Mouse (Mus musculus): ENCODE data around the gene Nbea. TPM values are rescaled to one million over a fixed set of nuclear protein-coding genes. Genes with fewer than 3 reads are reported as not detected.
"Not testable (repeated sequence)": the region's sequence is repeated elsewhere in the genome, so short reads cannot be mapped to it uniquely, and the experiment has no call there.

Nbea gene
- polyA plus RNA-seq, 1 experiment: 3.6 TPM

DNA sequence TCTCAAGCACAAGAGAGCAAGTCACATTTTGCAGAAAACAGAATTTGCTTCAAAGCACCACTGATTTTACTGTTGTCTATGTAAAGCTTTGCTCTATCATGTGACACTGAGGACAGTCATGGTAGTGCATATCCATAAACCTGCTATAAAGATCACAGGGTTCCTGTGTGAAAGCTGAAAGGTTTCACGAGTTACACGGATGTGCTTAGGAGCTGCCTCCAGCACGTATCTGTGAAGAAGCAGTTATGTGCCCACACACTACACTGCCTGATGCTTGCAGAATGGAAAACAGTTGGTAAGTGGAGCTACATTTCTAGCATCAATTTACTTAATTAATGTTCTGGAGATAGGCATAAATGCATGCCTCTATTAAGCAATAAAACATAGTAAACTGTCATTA lies 172.4 kb downstream of the Nbea start:
- Histone ChIP-seq H3K4me2 (ENCODE audit: low read depth) (no peak overlapping the region), H3ac (ENCODE audit: control insufficient read depth, insufficient read length) (no peak overlapping the region), H3K27me3 (ENCODE audit: control insufficient read depth, insufficient read depth, insufficient read length) (no peaks in the 10 kb centered on the region), H3K36me3 (ENCODE audit: control insufficient read depth, insufficient read depth) (peaks cover 6% of the 10 kb centered on the region), H3K79me2 (ENCODE audit: control insufficient read depth, insufficient read depth) (no peaks in the 10 kb centered on the region), H3K4me3 (no peak overlapping the region)
- TF ChIP-seq MAX (IDR thresholded peaks at IDR 0.05; ENCODE audit: low read depth) (no peak), TCF12 (IDR thresholded peaks at IDR 0.05; ENCODE audit: insufficient read depth, poor library complexity, severe bottlenecking) (no peak), POLR2AphosphoS2 (IDR thresholded peaks at IDR 0.05; ENCODE audit: insufficient read length, low read depth) (no peak), TCF3 (IDR thresholded peaks at IDR 0.05; ENCODE audit: insufficient read length, low read depth) (no peak), USF1 (IDR thresholded peaks at IDR 0.05; ENCODE audit: low read depth) (no peak), CEBPB (IDR thresholded peaks at IDR 0.05; ENCODE audit: insufficient read depth, poor library complexity, severe bottlenecking) (no peak), MYOG (IDR thresholded peaks at IDR 0.05; ENCODE audit: control insufficient read depth in 1 of 3, insufficient read depth in 1 of 3, insufficient read length in 2 of 3, low read depth in 2 of 3) (no peak), SRF (IDR thresholded peaks at IDR 0.05; ENCODE audit: control insufficient read depth, insufficient read length, low read depth) (no peak), E2F4 (IDR thresholded peaks at IDR 0.05; ENCODE audit: insufficient read depth) (no peak), POLR2A (IDR thresholded peaks at IDR 0.05; ENCODE audit: insufficient read length, low read depth) (no peak)

DNA sequence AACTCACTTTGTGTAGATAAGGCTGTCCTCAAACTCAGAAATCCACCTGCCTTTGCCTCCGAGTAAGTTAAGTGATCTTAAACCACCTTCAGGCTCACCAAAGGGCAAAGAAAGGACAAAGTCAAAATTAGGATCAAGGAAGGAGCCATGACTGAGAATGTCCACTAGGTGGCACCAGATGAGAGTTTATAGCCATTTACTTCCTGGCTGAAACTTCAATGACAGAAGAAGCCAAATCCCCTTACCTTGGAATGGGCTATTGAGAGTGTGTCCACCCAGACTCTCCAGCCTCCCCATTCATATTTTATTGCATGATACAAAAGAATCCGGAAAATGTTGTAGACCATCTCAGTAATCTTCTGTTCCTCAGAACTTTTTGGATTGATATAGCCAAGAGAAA lies 175.5 kb downstream of the Nbea start:
- no peaks in the 10 kb centered on the region for H3K79me2 ChIP-seq (ENCODE audit: control insufficient read depth, insufficient read depth)
- H3K4me2 ChIP-seq (ENCODE audit: low read depth): no peak overlapping the region
- TF ChIP-seq E2F4 (IDR thresholded peaks at IDR 0.05; ENCODE audit: insufficient read depth) (no peak), REST (IDR thresholded peaks at IDR 0.05; ENCODE audit: insufficient read depth, insufficient read length) (no peak), POLR2AphosphoS2 (IDR thresholded peaks at IDR 0.05; ENCODE audit: insufficient read length, low read depth) (no peak), USF1 (IDR thresholded peaks at IDR 0.05; ENCODE audit: low read depth) (no peak), TCF3 (IDR thresholded peaks at IDR 0.05; ENCODE audit: insufficient read length, low read depth) (no peak), MYOG (IDR thresholded peaks at IDR 0.05; ENCODE audit: control insufficient read depth in 1 of 3, insufficient read depth in 1 of 3, insufficient read length in 2 of 3, low read depth in 2 of 3) (no peak), TCF12 (IDR thresholded peaks at IDR 0.05; ENCODE audit: insufficient read depth, poor library complexity, severe bottlenecking) (no peak), SRF (IDR thresholded peaks at IDR 0.05; ENCODE audit: control insufficient read depth, insufficient read length, low read depth) (no peak), MYOD1 (IDR thresholded peaks at IDR 0.05; ENCODE audit: control insufficient read depth in 1 of 3, insufficient read length in 2 of 3, low read depth in 2 of 3) (no peak), CEBPB (IDR thresholded peaks at IDR 0.05; ENCODE audit: insufficient read depth, poor library complexity, severe bottlenecking) (no peak), MAX (IDR thresholded peaks at IDR 0.05; ENCODE audit: low read depth) (no peak), POLR2A (IDR thresholded peaks at IDR 0.05; ENCODE audit: insufficient read length, low read depth) (no peak)
- no peak overlapping the region for H3K4me3 ChIP-seq
- no peak overlapping the region for H3ac ChIP-seq (ENCODE audit: control insufficient read depth, insufficient read length)
- no peaks in the 10 kb centered on the region for H3K27me3 ChIP-seq (ENCODE audit: control insufficient read depth, insufficient read depth, insufficient read length)
- peaks cover 15% of the 10 kb centered on the region for H3K36me3 ChIP-seq (ENCODE audit: control insufficient read depth, insufficient read depth)

GRCm38 (mm10) chr3:56000259-56000658 lies 183.2 kb downstream of the Nbea start:
- H3K36me3 ChIP-seq (ENCODE audit: control insufficient read depth, insufficient read depth): peaks cover 8% of the 10 kb centered on the region
- no peak for TF ChIP-seq MYOD1 (IDR thresholded peaks at IDR 0.05; ENCODE audit: control insufficient read depth in 1 of 3, insufficient read length in 2 of 3, low read depth in 2 of 3)
- TF ChIP-seq MAX (IDR thresholded peaks at IDR 0.05; ENCODE audit: low read depth): no peak
- TF ChIP-seq USF1 (IDR thresholded peaks at IDR 0.05; ENCODE audit: low read depth): no peak
- no peak for TF ChIP-seq REST (IDR thresholded peaks at IDR 0.05; ENCODE audit: insufficient read depth, insufficient read length)
- no peak for TF ChIP-seq SRF (IDR thresholded peaks at IDR 0.05; ENCODE audit: control insufficient read depth, insufficient read length, low read depth)
- no peak for TF ChIP-seq POLR2AphosphoS2 (IDR thresholded peaks at IDR 0.05; ENCODE audit: insufficient read length, low read depth)
- no peak for TF ChIP-seq TCF3 (IDR thresholded peaks at IDR 0.05; ENCODE audit: insufficient read length, low read depth)
- TF ChIP-seq CEBPB (IDR thresholded peaks at IDR 0.05; ENCODE audit: insufficient read depth, poor library complexity, severe bottlenecking): no peak
- TF ChIP-seq E2F4 (IDR thresholded peaks at IDR 0.05; ENCODE audit: insufficient read depth): no peak
- no peak for TF ChIP-seq TCF12 (IDR thresholded peaks at IDR 0.05; ENCODE audit: insufficient read depth, poor library complexity, severe bottlenecking)
- no peak for TF ChIP-seq MYOG (IDR thresholded peaks at IDR 0.05; ENCODE audit: control insufficient read depth in 1 of 3, insufficient read depth in 1 of 3, insufficient read length in 2 of 3, low read depth in 2 of 3)
- no peak for TF ChIP-seq POLR2A (IDR thresholded peaks at IDR 0.05; ENCODE audit: insufficient read length, low read depth)
- H3ac ChIP-seq (ENCODE audit: control insufficient read depth, insufficient read length): no peak overlapping the region

DNA sequence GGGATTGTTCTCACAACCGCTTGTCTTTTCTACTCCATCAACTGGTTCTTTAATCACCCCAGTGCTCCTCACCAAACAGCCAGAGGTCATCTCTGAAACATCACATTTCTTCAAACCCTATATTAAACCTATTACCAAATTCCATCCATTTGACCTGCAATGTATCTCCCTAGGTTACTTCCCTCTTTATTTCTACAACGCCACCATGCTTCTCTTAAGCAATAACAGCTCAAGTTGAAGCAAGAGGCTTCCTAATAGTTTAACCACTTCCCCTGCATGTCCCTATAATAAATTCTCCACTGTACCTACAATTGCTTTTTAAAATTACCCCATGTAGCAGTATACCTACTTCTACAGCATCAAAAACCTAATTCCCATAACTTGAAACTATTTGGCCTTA lies 205.1 kb downstream of the Nbea start:
- Histone ChIP-seq H3K27me3 (ENCODE audit: control insufficient read depth, insufficient read depth, insufficient read length) (no peaks in the 10 kb centered on the region), H3K4me2 (ENCODE audit: low read depth) (no peak overlapping the region), H3K79me2 (ENCODE audit: control insufficient read depth, insufficient read depth) (no peaks in the 10 kb centered on the region), H3K4me3 (no peak overlapping the region), H3ac (ENCODE audit: control insufficient read depth, insufficient read length) (no peak overlapping the region), H3K36me3 (ENCODE audit: control insufficient read depth, insufficient read depth) (peaks cover 3% of the 10 kb centered on the region)
- no peak for TF ChIP-seq CEBPB (IDR thresholded peaks at IDR 0.05; ENCODE audit: insufficient read depth, poor library complexity, severe bottlenecking)
- TF ChIP-seq POLR2AphosphoS2 (IDR thresholded peaks at IDR 0.05; ENCODE audit: insufficient read length, low read depth): no peak
- TF ChIP-seq POLR2A (IDR thresholded peaks at IDR 0.05; ENCODE audit: insufficient read length, low read depth): no peak
- no peak for TF ChIP-seq MYOD1 (IDR thresholded peaks at IDR 0.05; ENCODE audit: control insufficient read depth in 1 of 3, insufficient read length in 2 of 3, low read depth in 2 of 3)
- no peak for TF ChIP-seq USF1 (IDR thresholded peaks at IDR 0.05; ENCODE audit: low read depth)

More at GRCm38 (mm10) chr3:56000259-56000658, 183.2 kb downstream of the Nbea start:
- H3K4me2 ChIP-seq (ENCODE audit: low read depth): no peak overlapping the region
- H3K79me2 ChIP-seq (ENCODE audit: control insufficient read depth, insufficient read depth): no peaks in the 10 kb centered on the region
- no peak overlapping the region for H3K4me3 ChIP-seq
- H3K27me3 ChIP-seq (ENCODE audit: control insufficient read depth, insufficient read depth, insufficient read length): no peaks in the 10 kb centered on the region

DNA sequence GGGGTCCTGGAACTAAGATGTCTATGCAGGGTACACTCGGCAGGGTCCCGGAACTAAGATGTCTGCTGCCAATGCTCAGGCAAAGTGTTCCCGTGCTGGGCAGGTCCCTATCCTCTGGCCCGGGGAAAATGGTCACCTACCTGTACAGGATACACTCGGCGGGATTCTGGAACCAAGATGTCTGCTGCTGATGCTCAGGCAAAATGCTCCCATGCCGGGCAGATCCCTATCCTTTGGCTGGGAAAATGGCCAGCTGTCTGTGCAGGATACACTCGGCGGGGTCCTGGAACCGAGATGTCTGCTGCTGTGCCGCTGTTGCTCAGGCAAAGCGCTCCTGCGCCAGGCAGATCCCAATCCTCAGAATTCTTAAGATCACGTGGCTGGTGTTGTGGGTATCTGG lies 206.5 kb downstream of the Nbea start:
- not testable (repeated sequence) for H3K79me2 ChIP-seq (ENCODE audit: control insufficient read depth, insufficient read depth); H3K4me3 ChIP-seq; H3ac ChIP-seq (ENCODE audit: control insufficient read depth, insufficient read length); H3K36me3 ChIP-seq (ENCODE audit: control insufficient read depth, insufficient read depth); H3K4me2 ChIP-seq (ENCODE audit: low read depth); H3K27me3 ChIP-seq (ENCODE audit: control insufficient read depth, insufficient read depth, insufficient read length)

Data from myocyte (in vitro differentiated cells).